Mouse (Mus musculus) forebrain, embryonic 12.5 days (tissue): ENCODE results near the gene Rnaseh1. TPM values are rescaled to one million over a fixed set of nuclear protein-coding genes. Genes with fewer than 3 reads are reported as not detected.
A peak's percentile ranks its signal among the peaks of the same experiment; 100 is the strongest.

Experiments used
- ATAC-seq: fragments of 200-750 bp; cut with Nextera tagmentation; 2 replicates; pipeline ENCODE4 v1.8.0; 2017; ENCODE audit warnings: moderate TSS enrichment; ENCODE audit not compliant: low FRiP score
- H3K27ac ChIP-seq: fragments of 300-500 bp; sonication (generic); 2 replicates; pipeline ENCODE4 v1.5.1; 2016; ENCODE audit warnings: mild to moderate bottlenecking
- H3K27me3 ChIP-seq: fragments of 300-500 bp; sonication (generic); 2 replicates; pipeline ENCODE4 v1.6.1; 2016; ENCODE audit warnings: mild to moderate bottlenecking
- H3K36me3 ChIP-seq: fragments of 300-500 bp; sonication (generic); replicated peaks from 2 replicates; pipeline ENCODE4 v1.6.1; 2016; ENCODE audit warnings: mild to moderate bottlenecking
- H3K4me1 ChIP-seq: fragments of 300-500 bp; sonication (generic); 2 replicates; pipeline ENCODE4 v1.6.1; 2016
- H3K4me2 ChIP-seq: fragments of 300-500 bp; sonication (generic); 2 replicates; pipeline ENCODE4 v1.6.1; 2016; ENCODE audit warnings: mild to moderate bottlenecking, moderate library complexity
- H3K4me3 ChIP-seq: fragments of 300-500 bp; sonication (generic); replicated peaks from 2 replicates; pipeline ENCODE4 v1.5.1; 2016; ENCODE audit warnings: mild to moderate bottlenecking
- H3K9ac ChIP-seq: fragments of 300-500 bp; sonication (generic); 2 replicates; pipeline ENCODE4 v1.6.1; 2016; ENCODE audit warnings: mild to moderate bottlenecking
- H3K9me3 ChIP-seq: fragments of 300-500 bp; sonication (generic); 2 replicates; pipeline ENCODE4 v1.6.1; 2016
- WGBS: fragments of 180-500 bp; shearing (Covaris S2); methylation state at CpG from one replicate; pipeline ENCODE4 v1.1.7; 2016; 5-methylcytosine and 5-hydroxymethylcytosine counted together
- polyA plus RNA-seq: library from polyadenylated mRNA; unstranded; fragments of >200 nt; fragmentation: Nextera tagmentation; extraction: Ambion mirVana; gene quantifications from 2 replicates; pipeline ENCODE4 v1.2.1, GENCODE M21; 2016

The Rnaseh1 gene
- polyA plus RNA-seq, 1 experiment from 2014 or later, result 30.2 TPM

GRCm38 (mm10) chr12:28625407-28625806, 24.0 kb upstream of the Rnaseh1 start:
- Histone ChIP-seq H3K4me1 (peaks cover 12% of the 10 kb centered on the region), H3K4me3 (no peak overlapping the region), H3K27ac (no peak overlapping the region), H3K4me2 (no peak overlapping the region), H3K9ac (no peak overlapping the region), H3K36me3 (peaks cover 26% of the 10 kb centered on the region), H3K27me3 (no peaks in the 10 kb centered on the region), H3K9me3 (no peaks in the 10 kb centered on the region)
- ATAC-seq, result no peak
- 85% methylated on average over 7 of the region's 7 CpGs for whole genome bisulfite sequencing

GRCm38 (mm10) chr12:28627092-28627491, 22.3 kb upstream of the Rnaseh1 start:
- H3K4me3 ChIP-seq, result no peak overlapping the region
- 74% methylated on average over 4 of the region's 4 CpGs for WGBS
- H3K9me3 ChIP-seq, result no peaks in the 10 kb centered on the region
- no peak overlapping the region for H3K4me2 ChIP-seq
- peaks cover 2% of the 10 kb centered on the region; the same call in 1 of the 2 replicates for H3K4me1 ChIP-seq
- H3K27me3 ChIP-seq, result no peaks in the 10 kb centered on the region
- H3K36me3 ChIP-seq, result peaks cover 42% of the 10 kb centered on the region
- H3K9ac ChIP-seq, result no peak overlapping the region
- no peak for ATAC-seq
- H3K27ac ChIP-seq, result no peak overlapping the region

GRCm38 (mm10) chr12:28628436-28628835, 21.0 kb upstream of the Rnaseh1 start:
- H3K4me1 ChIP-seq, result no peaks in the 10 kb centered on the region
- H3K9ac ChIP-seq, result no peak overlapping the region
- no peaks in the 10 kb centered on the region for H3K9me3 ChIP-seq
- H3K36me3 ChIP-seq, result peaks cover 56% of the 10 kb centered on the region
- ATAC-seq, result no peak
- no peak overlapping the region for H3K4me3 ChIP-seq
- H3K27ac ChIP-seq, result no peak overlapping the region
- WGBS, result 89% methylated on average over 2 of the region's 2 CpGs
- no peaks in the 10 kb centered on the region for H3K27me3 ChIP-seq
- H3K4me2 ChIP-seq, result no peak overlapping the region

GRCm38 (mm10) chr12:28635058-28635534, 14.3 kb upstream of the Rnaseh1 start:
- H3K9me3 ChIP-seq, result no peaks in the 10 kb centered on the region
- no peaks in the 10 kb centered on the region for H3K27me3 ChIP-seq
- H3K4me1 ChIP-seq, result peaks cover 12% of the 10 kb centered on the region
- peak overlapping the region; percentile 98 for H3K9ac ChIP-seq
- peak; percentile 24; the same call in 1 of the 2 replicates for ATAC-seq
- WGBS, result 2% methylated on average over 23 of the region's 23 CpGs
- H3K4me3 ChIP-seq, result peak overlapping the region; percentile 90
- peaks cover 40% of the 10 kb centered on the region for H3K36me3 ChIP-seq
- peak overlapping the region; percentile 93 for H3K27ac ChIP-seq
- H3K4me2 ChIP-seq, result peak overlapping the region; percentile 70

GRCm38 (mm10) chr12:28635535-28636476, 13.6 kb upstream of the Rnaseh1 start, which contains the start of gene Rps7:
Gene Rps7 (minus strand): TSS chr12:28635953.
- no peaks in the 10 kb centered on the region for H3K9me3 ChIP-seq
- peak within 1 kb of the TSS; percentile 93 for H3K27ac ChIP-seq
- H3K4me1 ChIP-seq, result peaks cover 12% of the 10 kb centered on the region
- H3K4me3 ChIP-seq, result peak within 1 kb of the TSS; percentile 90
- peak within 1 kb of the TSS; percentile 98 for H3K9ac ChIP-seq
- peak; percentile 98 for ATAC-seq
- WGBS, result 7% methylated on average over 69 of the region's 69 CpGs
- no peaks in the 10 kb centered on the region for H3K27me3 ChIP-seq
- peaks cover 33% of the 10 kb centered on the region for H3K36me3 ChIP-seq
- H3K4me2 ChIP-seq, result peak within 1 kb of the TSS; percentile 70

- H3K36me3 ChIP-seq, result peaks cover 26% of the 10 kb centered on the region
- H3K4me2 ChIP-seq, result peak overlapping the region; percentile 70
- WGBS, result 98% methylated on average over 6 of the region's 6 CpGs
- no peaks in the 10 kb centered on the region for H3K27me3 ChIP-seq
- H3K9ac ChIP-seq, result no peak overlapping the region
- H3K4me1 ChIP-seq, result peaks cover 12% of the 10 kb centered on the region
- H3K9me3 ChIP-seq, result no peaks in the 10 kb centered on the region
- no peak overlapping the region; the same call in 1 of the 2 replicates for H3K27ac ChIP-seq
- ATAC-seq, result no peak
- peak overlapping the region; percentile 90 for H3K4me3 ChIP-seq
Observed at GRCm38 (mm10) chr12:28636543-28636942, 12.9 kb upstream of the Rnaseh1 start.

- H3K4me3 ChIP-seq, result no peak overlapping the region
- no peak overlapping the region for H3K27ac ChIP-seq
- no peak overlapping the region for H3K9ac ChIP-seq
- 69% methylated on average over 2 of the region's 2 CpGs for WGBS
- H3K27me3 ChIP-seq, result peaks cover 13% of the 10 kb centered on the region; the same call in 1 of the 2 replicates
- no peaks in the 10 kb centered on the region for H3K9me3 ChIP-seq
- H3K4me2 ChIP-seq, result no peak overlapping the region
- no peak for ATAC-seq
- peaks cover 12% of the 10 kb centered on the region for H3K4me1 ChIP-seq
- H3K36me3 ChIP-seq, result peaks cover 3% of the 10 kb centered on the region
Observed at GRCm38 (mm10) chr12:28638778-28639177, 10.6 kb upstream of the Rnaseh1 start.

- Histone ChIP-seq H3K9ac (no peak overlapping the region), H3K4me3 (no peak overlapping the region), H3K27me3 (no peaks in the 10 kb centered on the region), H3K27ac (no peak overlapping the region), H3K4me1 (peaks cover 3% of the 10 kb centered on the region; the same call in 1 of the 2 replicates), H3K36me3 (peaks cover 45% of the 10 kb centered on the region), H3K9me3 (no peaks in the 10 kb centered on the region), H3K4me2 (no peak overlapping the region)
- no peak for ATAC-seq
- whole genome bisulfite sequencing, result 89% methylated on average over 4 of the region's 4 CpGs
Observed at GRCm38 (mm10) chr12:28662628-28663027, 13.2 kb downstream of the Rnaseh1 start.

- H3K9ac ChIP-seq, result no peak overlapping the region
- peaks cover 3% of the 10 kb centered on the region; the same call in 1 of the 2 replicates for H3K4me1 ChIP-seq
- peaks cover 10% of the 10 kb centered on the region for H3K36me3 ChIP-seq
- no peaks in the 10 kb centered on the region for H3K27me3 ChIP-seq
- WGBS, result 84% methylated on average over 4 of the region's 4 CpGs
- no peak overlapping the region for H3K27ac ChIP-seq
- no peak for ATAC-seq
- H3K9me3 ChIP-seq, result no peaks in the 10 kb centered on the region
- no peak overlapping the region for H3K4me3 ChIP-seq
- no peak overlapping the region for H3K4me2 ChIP-seq
Observed at GRCm38 (mm10) chr12:28666734-28667133, 17.3 kb downstream of the Rnaseh1 start.

GRCm38 (mm10) chr12:28667287-28667686, 17.9 kb downstream of the Rnaseh1 start:
- Histone ChIP-seq H3K4me2 (no peak overlapping the region), H3K27ac (no peak overlapping the region), H3K27me3 (no peaks in the 10 kb centered on the region), H3K4me1 (peaks cover 3% of the 10 kb centered on the region; the same call in 1 of the 2 replicates), H3K4me3 (no peak overlapping the region), H3K9ac (no peak overlapping the region), H3K36me3 (peaks cover 6% of the 10 kb centered on the region), H3K9me3 (no peaks in the 10 kb centered on the region)
- ATAC-seq, result no peak
- 67% methylated on average over 8 of the region's 8 CpGs for WGBS

- Histone ChIP-seq H3K27me3 (no peaks in the 10 kb centered on the region), H3K4me3 (peak overlapping the region; percentile 46; the same call in 1 of the 2 replicates), H3K36me3 (0 out of 2 replicates have a peak, but pooled peaks cover 6% of the 10 kb centered on the region), H3K4me2 (peak overlapping the region; percentile 55; the same call in 1 of the 2 replicates), H3K9ac (no peak overlapping the region), H3K9me3 (no peaks in the 10 kb centered on the region), H3K27ac (0 out of 2 replicates have a peak overlapping the region, but pooled peaks have one; percentile 89), H3K4me1 (peaks cover 12% of the 10 kb centered on the region)
- no peak for ATAC-seq
- WGBS, result 86% methylated on average over 10 of the region's 10 CpGs
Observed at GRCm38 (mm10) chr12:28674038-28674720, 24.8 kb downstream of the Rnaseh1 start.
